Comparison of ENCODE assay signal across 23 mouse cellular contexts in genomic region chr1:88266123-88266522, GRCm38 (mm10). TPM values are rescaled to one million over a fixed set of nuclear protein-coding genes. Genes with fewer than 3 reads are reported as not detected.
"Had no signal": no experiment of that assay in that cellular context is flagged by ENCODE, and none has a peak within 500 bp of the region (broad histone marks: within the 10 kb centered on the region; RNA-seq: fewer than 3 reads in every experiment).

No protein-coding gene starts in this region.

- H3K4me1 ChIP-seq: lung, embryonic 15.5 days; midbrain, embryonic 13.5 days; midbrain, embryonic 15.5 days; neural tube, embryonic 12.5 days had no signal

- ATAC-seq: liver, postnatal 0 days; lung, postnatal 0 days; midbrain, embryonic 13.5 days; midbrain, embryonic 15.5 days had no signal

- H3K27me3 ChIP-seq: liver, embryonic 15.5 days; lung, embryonic 15.5 days; megakaryocyte, embryonic 14.5 days; midbrain, embryonic 13.5 days; midbrain, embryonic 15.5 days; neural tube, embryonic 12.5 days; stomach, embryonic 15.5 days had no signal

- H3K4me3 ChIP-seq: liver, embryonic 15.5 days; lung, embryonic 15.5 days; megakaryocyte, embryonic 14.5 days; midbrain, embryonic 13.5 days; midbrain, embryonic 15.5 days; neural tube, embryonic 12.5 days; stomach, embryonic 15.5 days had no signal

- H3K9me3 ChIP-seq: liver, embryonic 15.5 days; lung, embryonic 15.5 days; megakaryocyte, embryonic 14.5 days; midbrain, embryonic 13.5 days; midbrain, embryonic 15.5 days; stomach, embryonic 15.5 days had no signal

- DNase-seq: liver, postnatal 0 days; lung, adult 2 months; lung, postnatal 14 days; lung, postnatal 36 days; right cerebral cortex, postnatal 14 days; thymus, adult 2 months; thymus, postnatal 14 days had no signal

RNA-seq across cellular contexts. Expression of gene Trpm8, which starts 11.3 kb away (rescaled TPM):
- total RNA-seq: megakaryocyte progenitor cell, adult 5-6 weeks; monocyte, adult 5-6 weeks; neutrophil, adult 5-6 weeks had no signal
- polyA plus RNA-seq: liver, embryonic 15.5 days; liver, postnatal 0 days; lung, adult 2 months; lung, postnatal 0 days; macrophage; midbrain, embryonic 11.5 days; neural tube, embryonic 12.5 days; spleen, adult 2 months; stomach, embryonic 15.5 days had no signal

RNA-seq across cellular contexts. Expression of gene Mroh2a, which starts 39.3 kb away (rescaled TPM):
- total RNA-seq: midbrain, postnatal 0 days had no signal

RNA-seq across cellular contexts. Expression of gene Ugt1a1, which starts 54.4 kb away (rescaled TPM):
- total RNA-seq: midbrain, postnatal 0 days had no signal
- polyA plus RNA-seq: macrophage; midbrain, embryonic 11.5 days; midbrain, embryonic 13.5 days; midbrain, embryonic 15.5 days; midbrain, postnatal 0 days; neural tube, embryonic 12.5 days; neural tube, embryonic 14.5 days had no signal
